Mouse (Mus musculus) thymus, postnatal 0 days (tissue): Measurements from ENCODE around the gene Olfr1121. TPM values are rescaled to one million over a fixed set of nuclear protein-coding genes. Genes with fewer than 3 reads are reported as not detected.
"Not testable (repeated sequence)": the region's sequence is repeated elsewhere in the genome, so short reads cannot be mapped to it uniquely, and the experiment has no call there.

Experiments
- DNase-seq: peaks from one replicate; pipeline ENCODE4 v3.0.0-alpha.2; 2015; ENCODE audit warnings: low spot score
- polyA plus RNA-seq: library from polyadenylated mRNA; unstranded; fragments of >200 nt; fragmentation: Nextera tagmentation; extraction: Ambion mirVana; gene quantifications from 2 replicates; pipeline ENCODE4 v1.2.1, GENCODE M21; 2015

The Olfr1121 gene
- not detected in 2 replicates for polyA plus RNA-seq

DNA sequence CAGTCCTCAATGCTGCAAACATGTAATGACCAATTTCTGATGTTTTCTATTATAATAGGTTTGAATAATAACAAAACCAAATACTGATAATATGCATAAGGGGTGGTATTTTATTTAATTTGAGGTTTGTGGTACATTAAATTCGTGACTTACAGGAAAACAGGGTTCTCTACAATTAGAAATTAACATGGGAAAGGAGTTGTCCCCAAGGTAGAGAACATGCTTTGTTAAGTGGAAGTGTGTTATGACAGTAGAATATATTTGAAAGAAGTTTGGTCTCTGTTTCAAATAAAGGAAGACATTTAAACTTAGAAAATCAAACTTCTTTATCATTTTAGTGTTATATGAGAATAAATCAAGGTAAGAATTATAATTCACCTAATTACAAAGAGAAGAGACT lies at the start of gene Olfr1121:
Olfr1121 (plus strand) TSS at position 301 of the 400 bp plus-strand sequence.
- DNase-seq = no peak

DNA sequence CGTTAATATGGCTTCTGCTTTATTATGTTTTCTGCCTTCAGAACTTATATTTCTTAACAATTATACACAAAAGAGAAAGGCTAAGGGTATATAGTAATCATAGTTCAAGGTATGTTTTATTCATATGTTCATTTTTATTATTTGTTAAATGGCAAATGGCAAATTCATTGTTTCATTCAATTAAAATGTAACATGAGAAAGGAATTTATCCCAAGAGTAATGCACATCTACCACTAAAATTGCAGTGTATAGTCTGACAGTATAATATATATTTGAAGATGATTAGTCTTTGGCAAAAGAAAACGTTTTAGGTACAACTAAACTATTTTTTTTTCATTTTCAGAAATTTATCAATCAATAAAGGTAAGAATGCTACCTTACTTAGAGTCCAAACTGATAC lies 15.2 kb upstream of the Olfr1121 start, which contains the start of gene Olfr1120:
Olfr1120 (plus strand) TSS at position 301 of the 400 bp plus-strand sequence.
- no peak for DNase-seq

DNA sequence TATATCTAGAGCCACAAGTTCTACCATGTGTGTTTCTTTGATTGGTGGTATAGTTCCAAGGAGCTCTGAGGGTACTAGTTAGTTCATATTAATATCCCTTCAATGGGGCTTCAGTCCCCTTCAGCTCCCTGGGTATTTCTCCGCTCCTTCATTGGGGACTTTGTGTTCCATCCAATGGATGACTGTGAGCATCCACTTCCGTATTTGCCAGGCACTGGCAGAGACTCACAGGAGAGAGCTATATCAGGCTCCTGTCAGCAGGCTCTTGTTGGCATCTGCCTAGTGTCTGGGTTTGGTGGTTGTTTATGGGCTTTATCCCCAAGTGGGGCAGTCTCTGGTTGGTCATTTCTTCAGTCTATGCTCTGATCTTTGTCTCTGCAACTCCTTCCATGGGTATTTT lies 9.6 kb upstream of the Olfr1121 start:
- DNase-seq = not testable (repeated sequence)

DNA sequence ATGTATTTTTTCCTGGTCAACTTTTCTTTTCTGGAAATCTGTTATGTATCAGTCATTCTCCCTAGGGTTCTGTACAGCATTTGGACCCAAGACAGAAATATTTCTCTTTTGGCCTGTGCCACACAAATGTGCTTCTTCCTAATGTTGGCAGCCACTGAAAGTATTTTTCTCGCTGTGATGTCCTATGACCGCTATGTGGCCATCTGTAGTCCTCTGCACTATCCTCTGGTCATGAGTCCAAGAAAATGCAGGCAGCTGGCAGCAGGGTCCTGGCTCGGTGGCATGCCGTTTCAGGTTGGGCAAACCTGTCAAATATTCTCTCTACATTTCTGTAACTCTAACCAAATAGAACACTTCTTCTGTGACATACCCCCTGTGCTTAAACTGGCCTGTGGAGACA lies 2.0 kb downstream of the Olfr1121 start:
- DNase-seq = no peak

DNA sequence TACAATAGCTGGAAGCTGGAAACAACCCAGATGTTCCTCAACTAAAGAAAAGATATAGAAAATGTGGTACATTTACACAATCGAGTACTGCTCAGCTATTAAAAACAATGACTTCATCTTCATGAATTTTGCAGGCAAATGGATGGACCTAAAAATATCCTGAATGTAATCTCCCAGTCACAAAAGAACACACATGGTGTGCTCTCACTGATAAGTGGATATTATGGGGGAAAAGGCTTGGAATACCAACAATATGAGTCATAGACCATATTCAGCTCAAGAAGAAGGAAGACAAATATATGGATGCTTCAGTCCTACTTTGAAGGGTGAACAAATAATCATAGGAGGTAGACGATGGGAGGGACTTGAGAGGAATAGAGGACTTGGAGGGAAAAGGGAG lies 14.2 kb downstream of the Olfr1121 start:
- DNase-seq = no peak

DNA sequence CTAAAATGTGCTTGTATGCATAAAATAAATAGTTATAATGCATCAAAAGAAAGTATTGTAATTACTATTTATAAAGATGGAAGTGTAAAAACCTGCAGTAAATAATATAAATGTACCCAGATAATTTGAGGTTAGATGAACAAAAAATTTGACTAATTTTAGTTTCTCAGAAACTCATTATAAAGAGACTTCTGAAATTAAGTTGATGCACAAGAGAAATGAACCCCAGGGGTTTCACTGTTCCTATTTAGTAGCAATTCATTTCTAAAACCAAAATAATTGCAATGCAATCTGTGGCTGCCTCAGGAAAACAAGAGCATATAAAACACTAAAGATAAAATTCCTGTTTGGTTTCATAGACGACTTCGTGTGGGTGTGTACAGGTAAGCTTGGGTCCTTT lies 15.9 kb downstream of the Olfr1121 start, which contains the start of gene Olfr1122:
Olfr1122 (plus strand) TSS at position 301 of the 400 bp plus-strand sequence.
- no peak for DNase-seq

DNA sequence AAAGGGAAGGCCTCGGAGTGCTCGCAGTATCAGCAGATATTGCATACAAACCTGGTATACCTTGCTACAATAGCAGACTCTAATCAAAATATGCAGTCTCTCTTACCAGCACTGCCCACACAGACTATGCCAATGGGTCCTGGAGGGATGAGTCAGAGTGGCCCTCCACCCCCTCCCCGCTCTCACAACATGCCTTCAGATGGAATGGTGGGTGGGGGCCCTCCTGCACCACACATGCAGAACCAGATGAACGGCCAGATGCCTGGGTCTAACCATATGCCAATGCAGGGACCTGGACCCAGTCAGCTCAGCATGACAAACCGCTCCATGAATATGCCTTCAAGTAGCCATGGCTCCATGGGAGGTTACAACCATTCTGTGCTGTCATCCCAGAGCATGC lies 23.9 kb downstream of the Olfr1121 start:
- not testable (repeated sequence) for DNase-seq

DNA sequence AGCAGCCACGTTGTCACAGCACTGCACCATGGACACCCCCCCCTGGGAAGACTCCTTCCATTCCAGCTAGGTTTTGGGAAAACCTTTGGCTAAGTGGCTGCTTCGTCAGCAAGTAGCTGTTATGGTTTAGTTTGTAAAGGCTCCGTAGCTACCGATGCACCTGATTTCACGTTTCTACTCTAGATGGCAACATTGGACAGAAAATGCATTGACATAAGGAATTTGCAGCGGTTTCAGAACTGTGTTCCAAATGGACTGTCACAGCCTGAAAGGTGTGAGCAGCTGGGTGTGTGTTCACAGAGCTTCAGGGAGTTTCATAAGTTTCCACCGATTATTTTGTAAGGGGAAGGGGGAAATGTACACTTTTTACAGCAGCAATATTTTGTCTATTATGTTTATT lies 25.0 kb downstream of the Olfr1121 start:
- not testable (repeated sequence) for DNase-seq

DNA sequence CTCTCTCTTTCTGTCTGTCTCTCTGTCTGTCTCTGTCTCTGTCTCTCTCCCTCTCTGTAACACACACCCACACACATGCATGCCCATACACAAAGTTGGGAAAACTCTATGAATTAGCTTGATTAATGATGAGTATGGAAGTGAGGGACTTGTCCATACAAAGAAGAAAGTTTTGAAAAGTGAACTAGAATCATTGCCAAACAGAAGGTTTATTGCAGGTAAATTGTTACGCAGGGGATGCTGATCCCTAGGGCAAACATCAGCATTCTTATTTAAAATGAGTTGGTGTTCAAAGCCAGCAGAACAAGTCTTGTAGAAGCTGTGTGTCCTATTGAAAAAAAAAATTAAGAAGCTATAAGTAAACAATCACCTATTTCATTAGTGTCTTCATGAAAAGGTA lies 46.6 kb downstream of the Olfr1121 start, which contains the start of gene Olfr1123:
Olfr1123 (plus strand) TSS at position 301 of the 400 bp plus-strand sequence.
- no peak for DNase-seq

Other genes starting within 250 kb of the Olfr1121 start
- not detected in 2 replicates for gene Olfr1110, start 229.6 kb upstream of the Olfr1121 start, polyA plus RNA-seq
- gene Olfr1111, start 217.3 kb upstream of the Olfr1121 start, polyA plus RNA-seq = not detected in 2 replicates
- gene Olfr1112, start 182.1 kb upstream of the Olfr1121 start, polyA plus RNA-seq = not detected in 2 replicates
- gene Olfr1113, start 160.9 kb upstream of the Olfr1121 start, polyA plus RNA-seq = not detected in 2 replicates
- gene Olfr1115, start 121.9 kb upstream of the Olfr1121 start, polyA plus RNA-seq = not detected in 2 replicates
- not detected in 2 replicates for gene Olfr1116, start 102.4 kb upstream of the Olfr1121 start, polyA plus RNA-seq
- gene Olfr1118, start 62.3 kb upstream of the Olfr1121 start, polyA plus RNA-seq = not detected in 2 replicates
- not detected in 2 replicates for gene Olfr1120, start 15.1 kb upstream of the Olfr1121 start, polyA plus RNA-seq
- gene Olfr1122, start 16.0 kb downstream of the Olfr1121 start, polyA plus RNA-seq = not detected in 2 replicates
- not detected in 2 replicates for gene Olfr1123, start 46.7 kb downstream of the Olfr1121 start, polyA plus RNA-seq
- gene Olfr1124, start 60.4 kb downstream of the Olfr1121 start, polyA plus RNA-seq = 0.09 TPM in 1 of 2 replicates, not detected in the other
- gene Olfr1126, start 84.1 kb downstream of the Olfr1121 start, polyA plus RNA-seq = not detected in 2 replicates
- gene Pramel7, start 127.2 kb downstream of the Olfr1121 start, polyA plus RNA-seq = not detected in 2 replicates
- gene Pramel6, start 136.7 kb downstream of the Olfr1121 start, polyA plus RNA-seq = not detected in 2 replicates
- not detected in 2 replicates for gene Olfr153, start 161.9 kb downstream of the Olfr1121 start, polyA plus RNA-seq
- not detected in 2 replicates for gene Olfr1128, start 175.6 kb downstream of the Olfr1121 start, polyA plus RNA-seq
- gene Olfr1129, start 204.0 kb downstream of the Olfr1121 start, polyA plus RNA-seq = not detected in 2 replicates
- not detected in 2 replicates for gene Olfr1130, start 236.3 kb downstream of the Olfr1121 start, polyA plus RNA-seq